Mouse (Mus musculus) regulatory T cell (primary cell): ENCODE results near the gene Muc20.

ENCODE experiments used
- in situ Hi-C: fragments of 300-600 bp; cut with MboI, MseI; formaldehyde crosslinking; loops from one replicate; pipeline ENCODE4 v1.15.1; 2025; ENCODE audit warnings: high pct_unique_total_duplicates

The Muc20 gene

GRCm38 (mm10) chr16:32796676-32797425 lies 384 bp downstream of the Muc20 start:
- in situ Hi-C loops = no loop called here

GRCm38 (mm10) chr16:32795177-32795576 lies 2.1 kb downstream of the Muc20 start:
- in situ Hi-C loops = no loop called here

GRCm38 (mm10) chr16:32790056-32790455 lies 7.2 kb downstream of the Muc20 start:
- in situ Hi-C loops = no loop called here

GRCm38 (mm10) chr16:32784840-32785239 lies 12.4 kb downstream of the Muc20 start:
- in situ Hi-C loops = no loop called here

- in situ Hi-C loops = no loop called here
Measured at GRCm38 (mm10) chr16:32783324-32784062, 13.7 kb downstream of the Muc20 start.

DNA sequence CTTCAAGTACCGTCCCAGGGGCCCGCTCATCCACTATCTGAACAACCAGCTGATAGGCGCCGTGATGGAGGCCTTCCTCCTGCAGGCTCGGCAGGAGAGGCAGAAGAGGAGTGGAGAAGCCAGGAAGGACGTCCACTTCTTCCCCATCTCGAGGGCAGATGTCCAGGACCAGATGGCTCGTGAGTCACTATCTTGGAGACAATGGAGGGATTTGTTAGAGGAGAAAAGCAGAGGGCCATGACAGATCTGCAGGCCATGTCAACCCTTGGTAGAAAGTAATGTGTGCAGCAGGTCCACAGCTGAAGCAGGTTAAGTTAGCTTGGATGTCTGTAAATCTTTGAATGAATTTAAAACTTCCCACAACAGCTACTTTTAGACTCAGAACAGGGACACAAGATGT lies 18.3 kb downstream of the Muc20 start:
- in situ Hi-C loops = no loop called here

GRCm38 (mm10) chr16:32776676-32777075 lies 20.6 kb downstream of the Muc20 start:
- in situ Hi-C loops = no loop called here

DNA sequence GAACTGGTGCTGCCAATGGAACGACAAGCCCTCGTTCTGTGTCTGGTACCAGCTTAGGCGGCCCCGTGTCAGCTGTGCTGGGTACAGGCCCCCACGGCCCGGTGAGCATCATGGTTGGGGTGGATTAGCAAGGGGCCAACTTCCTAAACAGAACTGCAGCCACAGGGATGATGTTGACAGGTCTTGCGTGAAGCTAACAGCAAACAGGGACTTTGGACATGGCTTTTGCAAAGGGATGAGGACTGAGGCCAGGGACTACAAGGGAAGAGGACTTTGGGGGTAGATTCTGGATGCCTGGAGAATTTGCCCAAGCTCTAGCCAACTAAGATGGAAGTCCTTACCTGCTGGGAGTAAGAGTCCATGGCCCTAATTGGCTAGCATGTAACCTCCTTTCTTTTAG lies 30.3 kb downstream of the Muc20 start:
- in situ Hi-C loops = loop anchor here (25.0 kb wide), 1 partner anchor 1905 kb away; no protein-coding TSS in a partner anchor

DNA sequence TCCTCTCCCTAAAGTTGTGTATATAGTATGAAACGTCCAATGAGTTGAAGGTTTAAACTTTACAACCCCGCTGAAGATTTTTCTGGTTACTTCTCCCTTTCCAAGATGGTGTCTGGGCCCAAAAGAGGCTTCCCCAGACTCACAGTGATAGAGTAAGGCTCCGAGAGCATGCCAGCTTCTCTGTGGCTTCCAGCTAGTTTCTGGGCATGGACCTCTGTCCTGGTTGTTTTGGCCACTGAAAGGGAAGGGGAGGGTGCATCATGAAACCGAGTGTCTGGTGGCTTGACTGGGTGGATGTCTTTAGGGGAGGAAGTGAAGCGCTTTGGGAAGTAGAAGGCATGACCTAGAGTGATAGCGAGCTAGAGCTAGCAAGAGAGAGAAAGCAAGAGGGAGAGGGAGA lies 32.3 kb downstream of the Muc20 start:
- in situ Hi-C loops = loop anchor here (25.0 kb wide), 1 partner anchor 1903 kb away; no protein-coding TSS in a partner anchor

DNA sequence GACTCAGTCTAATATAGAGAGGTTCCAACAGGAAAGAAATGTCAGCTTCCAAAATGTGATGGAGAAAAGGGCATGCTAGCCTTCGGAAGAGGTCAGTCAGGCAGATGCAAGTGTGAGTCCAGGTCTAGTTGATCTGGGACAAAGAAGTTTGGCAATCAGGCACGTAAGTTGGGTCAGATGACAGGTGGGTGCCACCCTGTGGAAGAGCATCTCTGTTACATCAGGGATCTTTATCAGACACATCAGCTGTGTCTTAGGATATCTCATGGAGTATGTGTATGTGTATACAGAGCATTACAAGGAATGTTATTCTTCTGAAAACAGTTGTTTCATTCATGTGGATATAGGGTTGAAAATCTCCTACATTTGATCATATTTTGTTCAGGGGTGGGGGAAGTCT lies 32.7 kb downstream of the Muc20 start:
- in situ Hi-C loops = loop anchor here (25.0 kb wide), 1 partner anchor 1902 kb away; no protein-coding TSS in a partner anchor

DNA sequence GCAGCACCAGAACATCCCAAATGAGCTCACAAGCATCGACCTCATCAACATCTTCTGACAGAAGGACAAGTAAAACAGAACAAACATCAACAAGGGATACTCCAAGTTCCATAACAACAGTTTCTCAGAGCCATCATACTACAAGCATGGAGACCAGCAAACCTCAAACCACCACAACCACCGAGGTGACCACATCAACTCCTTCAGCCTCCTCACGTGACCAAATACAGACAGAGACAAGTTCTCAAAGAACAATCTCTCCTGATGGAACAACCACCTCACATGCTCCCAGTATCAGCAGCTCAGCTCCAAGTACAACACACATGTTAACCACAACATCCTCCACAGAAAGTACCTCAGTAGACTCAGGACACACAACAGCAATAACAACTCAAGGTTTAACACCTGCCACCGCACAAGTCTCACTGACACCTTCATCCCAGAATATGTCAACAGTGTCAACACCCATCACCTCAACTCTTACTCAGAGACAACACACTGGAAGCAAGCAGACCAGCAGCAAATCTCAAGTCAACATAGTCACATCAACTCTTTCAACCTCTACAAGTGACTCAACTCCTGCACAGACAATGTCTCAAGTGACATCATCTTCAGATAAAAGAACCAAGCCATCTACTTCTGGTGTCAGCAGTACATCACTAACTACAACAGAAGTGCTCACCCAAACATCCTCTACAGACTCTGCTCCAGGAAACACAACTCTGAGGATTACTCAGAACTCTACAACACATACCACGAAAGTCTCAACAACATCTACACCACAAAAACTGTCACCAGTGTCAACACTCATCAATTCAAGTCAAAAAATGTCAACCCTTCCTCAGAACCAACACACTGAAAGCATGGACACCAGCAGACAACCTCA lies 46.8 kb downstream of the Muc20 start:
- in situ Hi-C loops = loop anchor here (25.0 kb wide), 1 partner anchor 1888 kb away; no protein-coding TSS in a partner anchor

GRCm38 (mm10) chr16:32745852-32746251 lies 51.4 kb downstream of the Muc20 start:
- in situ Hi-C loops = no loop called here

GRCm38 (mm10) chr16:32742712-32743111 lies 54.5 kb downstream of the Muc20 start:
- in situ Hi-C loops = no loop called here

DNA sequence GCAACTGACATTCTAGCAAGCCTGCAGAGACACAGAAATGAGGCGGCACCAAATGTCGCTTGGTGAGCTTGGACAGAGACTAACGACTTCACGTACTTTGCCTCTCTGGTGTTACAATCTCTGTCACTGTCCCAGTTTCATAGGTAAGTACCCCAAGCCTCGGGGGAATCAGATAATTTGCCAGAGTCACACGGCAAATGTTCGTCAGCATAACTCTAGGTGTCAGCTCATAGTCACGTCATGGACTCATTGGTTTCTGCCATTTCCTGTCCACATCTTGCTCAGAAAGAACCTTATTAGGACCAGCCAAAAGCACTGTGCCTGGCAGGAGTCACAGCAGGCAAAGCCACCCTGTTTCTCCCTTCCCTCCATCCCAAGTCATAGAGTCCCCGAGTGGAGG lies 55.9 kb downstream of the Muc20 start:
- in situ Hi-C loops = no loop called here

DNA sequence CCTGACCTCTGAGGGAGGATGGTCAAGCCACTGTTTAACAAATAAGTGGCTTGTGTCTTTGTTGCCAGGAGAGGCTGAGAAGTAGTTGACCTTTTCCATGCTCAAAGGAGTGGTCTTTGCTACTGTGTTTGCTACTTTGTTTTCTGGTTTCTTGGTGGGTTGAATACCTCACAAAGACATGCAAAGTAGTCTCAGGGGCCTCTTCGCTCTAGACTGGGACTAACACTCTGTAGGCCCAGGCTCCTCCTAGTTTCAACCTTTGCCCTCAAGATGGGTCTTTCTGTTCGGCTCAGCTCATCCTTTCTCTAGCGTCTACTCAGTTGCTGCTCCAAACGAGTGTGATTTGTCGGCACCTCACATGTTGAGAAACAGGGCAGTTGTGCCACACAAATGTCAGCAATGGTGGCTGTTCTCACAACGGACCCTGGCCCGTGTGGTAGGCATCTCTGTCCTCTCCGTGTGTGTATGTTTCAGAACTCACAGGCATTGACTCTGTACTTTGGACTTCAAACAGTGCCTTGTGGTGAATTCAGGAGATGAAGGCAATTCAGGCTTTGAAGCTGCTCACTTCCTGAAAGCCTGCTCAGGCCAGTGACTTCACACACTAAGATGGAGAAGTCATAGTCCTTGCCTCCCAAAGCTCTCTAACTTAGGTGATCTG lies 57.1 kb downstream of the Muc20 start:
- in situ Hi-C loops = no loop called here

- in situ Hi-C loops = no loop called here
Measured at GRCm38 (mm10) chr16:32736022-32736421, 61.2 kb downstream of the Muc20 start.

DNA sequence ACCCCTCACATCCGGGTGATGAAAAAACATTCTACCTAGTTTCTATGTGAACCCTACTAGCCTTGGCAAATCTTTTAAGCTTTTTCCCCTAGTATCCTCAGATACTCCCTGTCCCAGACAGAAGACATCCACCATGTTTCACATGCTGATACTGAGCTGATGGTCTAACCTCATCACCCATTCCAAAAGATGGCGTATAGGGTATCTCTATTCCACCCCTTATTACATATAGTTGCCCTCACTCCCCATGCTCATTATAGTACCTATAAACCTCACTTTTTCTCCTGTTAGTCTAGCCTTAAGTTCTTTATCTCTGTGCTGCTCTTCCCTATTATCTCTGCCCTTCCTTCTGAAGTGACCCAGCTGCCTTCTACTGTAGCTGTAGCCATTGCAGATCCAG lies 61.6 kb downstream of the Muc20 start, which contains the start of gene Muc4:
TSS of gene Muc4 (plus strand) at position 301 of the 400 bp plus-strand sequence.
- in situ Hi-C loops = no loop called here

- in situ Hi-C loops = no loop called here
Measured at GRCm38 (mm10) chr16:32733213-32733612, 64.0 kb downstream of the Muc20 start.

GRCm38 (mm10) chr16:32728730-32729129 lies 68.5 kb downstream of the Muc20 start:
- in situ Hi-C loops = no loop called here

- in situ Hi-C loops = no loop called here
Measured at GRCm38 (mm10) chr16:32728240-32728639, 69.0 kb downstream of the Muc20 start.
